Mouse (Mus musculus) G1E (cell line): ENCODE measurements around the gene Klk1b3. TPM values are rescaled to one million over a fixed set of nuclear protein-coding genes. Genes with fewer than 3 reads are reported as not detected.
"Not testable (repeated sequence)": the region's sequence is repeated elsewhere in the genome, so short reads cannot be mapped to it uniquely, and the experiment has no call there.

Source experiments
- ATAC-seq: 2 replicates; pipeline ENCODE4 v1.8.0; 2016; ENCODE audit warnings: mild to moderate bottlenecking; ENCODE audit not compliant: insufficient number of reproducible peaks, poor library complexity, low FRiP score, severe bottlenecking; ENCODE audit errors: extremely low read depth
- DNase-seq: peaks from one replicate; pipeline ENCODE4 v3.0.0; 2012; ENCODE audit warnings: low spot score
- H3K27me3 ChIP-seq: 2 replicates; pipeline ENCODE4 v1.6.1; 2012; ENCODE audit warnings: mild to moderate bottlenecking, low read length, inconsistent platforms; ENCODE audit not compliant: insufficient read depth
- H3K36me3 ChIP-seq: replicated peaks from 2 replicates; pipeline ENCODE3; 2012; ENCODE audit warnings: mild to moderate bottlenecking, inconsistent platforms
- H3K4me1 ChIP-seq: 2 replicates; pipeline ENCODE4 v1.6.1; 2012; ENCODE audit warnings: low read depth, low read length, inconsistent platforms, mixed read lengths; ENCODE audit not compliant: insufficient read depth
- H3K4me3 ChIP-seq: 2 replicates; pipeline ENCODE4 v1.5.1; 2012; ENCODE audit warnings: low read depth, mild to moderate bottlenecking, inconsistent platforms, low read length, moderate library complexity, mixed read lengths
- H3K9me3 ChIP-seq: replicated peaks from 2 replicates; pipeline ENCODE4 v1.6.1; 2012; ENCODE audit warnings: inconsistent platforms
- CTCF ChIP-seq: IDR thresholded peaks from 2 replicates; pipeline ENCODE4 v1.5.1; 2012; ENCODE audit warnings: low read depth, low read length, inconsistent platforms, mixed read lengths
- GATA1 ChIP-seq: IDR thresholded peaks from 2 replicates; pipeline ENCODE4 v1.6.1; 2012; ENCODE audit warnings: borderline replicate concordance, low read length, inconsistent platforms, mixed read lengths
- GATA2 ChIP-seq: IDR thresholded peaks from 2 replicates; pipeline ENCODE4 v1.6.1; 2012; ENCODE audit warnings: low read depth, low read length, inconsistent platforms, borderline replicate concordance
- POLR2AphosphoS5 ChIP-seq: IDR thresholded peaks from 2 replicates; pipeline ENCODE4 v1.6.1; 2012; ENCODE audit warnings: low read depth, low read length, inconsistent platforms; ENCODE audit not compliant: insufficient replicate concordance
- TAL1 ChIP-seq: conservative IDR thresholded peaks from 2 replicates; pipeline ENCODE4 v1.6.1; 2012; ENCODE audit warnings: low read depth, low read length, inconsistent platforms, mixed read lengths
- polyA plus RNA-seq: library from polyadenylated mRNA; stranded (reverse); fragments of >175 nt; gene quantifications from 2 replicates; pipeline ENCODE4 v1.2.3, GENCODE M21; 2012
- total RNA-seq, 2 experiments: library from RNA; stranded (forward) in 1 of 2; stranded (reverse) in 1 of 2; fragments of 200-1000 nt in 1 of 2; fragments of >200 nt in 1 of 2; fragmentation: Nextera tagmentation in 1 of 2; gene quantifications; 2 replicates each; pipeline ENCODE4 v1.2.3; 2014 to 2017

Klk1b3 gene
- total RNA-seq (2014; fragmentation: Nextera tagmentation) (not detected in 2 replicates), total RNA-seq (2017) (not detected in 2 replicates), polyA plus RNA-seq (not detected in 2 replicates)

GRCm38 (mm10) chr7:44197891-44198290, at the start of gene Klk1b3:
Gene Klk1b3, plus strand, starts transcription at chr7:44198191.
- no peak within 1 kb of the TSS for H3K4me3 ChIP-seq
- no peak for ATAC-seq
- DNase-seq = no peak
- no peaks in the 10 kb centered on the region for H3K4me1 ChIP-seq
- peaks cover 10% of the 10 kb centered on the region; the same call in 1 of the 2 replicates for H3K27me3 ChIP-seq
- H3K36me3 ChIP-seq = no peaks in the 10 kb centered on the region
- no peak for TF ChIP-seq CTCF
- TF ChIP-seq POLR2AphosphoS5 = no peak
- TF ChIP-seq GATA2 = no peak
- no peak for TF ChIP-seq TAL1
- TF ChIP-seq GATA1 = no peak
- H3K9me3 ChIP-seq = no peaks in the 10 kb centered on the region

DNA sequence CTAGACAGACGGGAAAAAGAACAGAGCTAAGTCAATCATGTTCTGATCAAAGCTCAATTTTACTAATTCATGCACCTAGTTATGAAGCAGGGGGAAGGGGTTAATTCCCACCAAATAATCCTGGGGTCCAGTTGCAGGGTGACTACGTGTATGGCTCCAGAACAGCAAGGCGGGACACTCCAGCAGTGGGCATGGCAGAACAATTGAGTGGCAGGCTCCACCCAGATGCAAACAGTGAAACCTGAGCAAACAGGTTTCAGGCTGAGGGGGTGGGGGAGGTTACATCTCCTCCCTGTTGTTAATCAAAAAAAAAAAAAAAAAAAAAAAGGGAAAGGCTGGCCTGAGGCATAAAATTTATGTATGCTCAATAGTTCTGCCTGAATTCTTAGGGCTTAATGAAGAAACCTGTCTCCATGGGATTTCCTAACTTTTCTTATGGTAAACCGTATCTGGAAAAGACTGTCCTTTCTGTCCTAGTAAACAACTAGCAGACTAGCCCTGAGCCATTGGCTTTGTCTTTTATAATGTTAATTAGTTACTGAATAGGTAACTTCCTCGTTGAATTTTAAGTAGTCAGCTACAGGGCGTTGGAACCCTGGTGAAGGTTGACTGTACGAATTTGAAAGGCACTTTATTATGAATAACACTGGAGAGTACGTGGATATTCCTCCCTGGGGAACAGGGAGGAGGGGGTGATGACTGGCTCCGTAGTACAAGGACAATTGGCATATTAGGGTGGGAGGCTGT, 18.5 kb upstream of the Klk1b3 start:
- DNase-seq = no peak

DNA sequence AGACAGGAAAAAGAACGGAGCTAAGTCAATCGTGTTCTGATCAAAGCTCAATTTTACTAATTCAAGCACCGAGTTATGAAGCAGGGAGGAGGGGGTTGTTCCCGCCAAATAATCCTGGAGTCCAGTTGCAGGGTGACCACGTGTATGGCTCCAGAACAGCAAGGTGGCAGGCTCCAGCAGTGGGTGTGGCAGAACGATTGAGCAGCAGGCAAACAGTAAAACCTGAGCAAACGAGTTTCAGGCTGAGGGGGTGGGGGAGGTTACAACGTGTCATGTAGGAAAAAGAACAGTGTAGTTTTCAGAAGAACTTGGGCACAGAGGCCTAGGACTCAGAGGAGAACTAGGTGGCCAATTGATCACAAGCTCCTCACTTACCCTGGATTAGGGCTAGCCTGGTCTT, 11.5 kb upstream of the Klk1b3 start:
- H3K9me3 ChIP-seq, H3K4me1 ChIP-seq, H3K4me3 ChIP-seq, ATAC-seq, DNase-seq, H3K27me3 ChIP-seq, H3K36me3 ChIP-seq: not testable (repeated sequence)

More for the DNA sequence above, 18.5 kb upstream of the Klk1b3 start:
- Histone ChIP-seq H3K4me1 (no peaks in the 10 kb centered on the region), H3K4me3 (no peak overlapping the region), H3K27me3 (0 out of 2 replicates have a peak, but pooled peaks cover 1% of the 10 kb centered on the region), H3K36me3 (no peaks in the 10 kb centered on the region), H3K9me3 (no peaks in the 10 kb centered on the region)
- TF ChIP-seq TAL1 (no peak), GATA2 (no peak), POLR2AphosphoS5 (no peak), GATA1 (no peak), CTCF (no peak)
- ATAC-seq = no peak

DNA sequence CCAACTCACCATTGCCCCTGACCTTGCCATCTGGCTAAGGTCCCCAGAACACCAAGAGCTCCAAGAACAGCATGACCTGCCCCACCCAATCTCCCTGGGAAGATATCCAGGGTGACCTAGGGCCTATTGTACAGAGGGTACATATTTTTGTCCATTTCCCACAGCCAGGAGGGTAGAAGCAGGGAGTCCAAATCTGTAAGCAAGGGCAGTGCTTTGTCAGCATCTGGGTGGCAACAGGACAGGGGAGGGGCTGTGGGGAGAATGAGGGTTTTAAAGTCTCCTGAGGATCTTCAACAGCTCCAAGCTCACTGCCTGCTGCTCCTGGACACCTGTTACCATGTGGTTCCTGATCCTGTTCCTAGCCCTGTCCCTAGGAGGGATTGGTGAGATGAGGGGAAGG, 10.1 kb upstream of the Klk1b3 start, which contains the start of gene Klk1b24:
Gene Klk1b24 (plus strand): TSS at position 301 of the 400 bp plus-strand sequence.
- not testable (repeated sequence) for ATAC-seq, H3K27me3 ChIP-seq, H3K36me3 ChIP-seq, DNase-seq, H3K9me3 ChIP-seq, H3K4me1 ChIP-seq, H3K4me3 ChIP-seq

DNA sequence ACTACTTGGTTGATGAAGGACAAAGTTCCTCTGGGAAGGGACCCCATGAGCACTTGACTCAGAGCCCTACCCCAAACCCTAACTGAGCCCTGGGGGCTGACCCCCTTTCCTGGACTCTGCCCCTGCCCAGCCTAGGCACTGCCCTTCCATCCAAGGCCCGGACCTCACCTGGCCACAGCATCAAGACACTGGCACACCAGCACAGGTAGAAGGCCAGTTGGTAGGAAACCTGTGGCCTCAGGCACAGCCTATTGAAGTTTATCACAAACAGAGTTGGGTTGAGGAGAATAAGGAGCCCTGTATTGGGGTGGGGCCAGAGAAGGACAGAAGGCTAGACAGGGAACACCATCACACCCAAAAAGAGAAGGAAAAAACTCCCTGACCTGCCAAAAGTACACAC, 4.5 kb upstream of the Klk1b3 start:
- not testable (repeated sequence) for H3K36me3 ChIP-seq, H3K27me3 ChIP-seq, H3K4me3 ChIP-seq, ATAC-seq, H3K4me1 ChIP-seq, DNase-seq, H3K9me3 ChIP-seq

DNA sequence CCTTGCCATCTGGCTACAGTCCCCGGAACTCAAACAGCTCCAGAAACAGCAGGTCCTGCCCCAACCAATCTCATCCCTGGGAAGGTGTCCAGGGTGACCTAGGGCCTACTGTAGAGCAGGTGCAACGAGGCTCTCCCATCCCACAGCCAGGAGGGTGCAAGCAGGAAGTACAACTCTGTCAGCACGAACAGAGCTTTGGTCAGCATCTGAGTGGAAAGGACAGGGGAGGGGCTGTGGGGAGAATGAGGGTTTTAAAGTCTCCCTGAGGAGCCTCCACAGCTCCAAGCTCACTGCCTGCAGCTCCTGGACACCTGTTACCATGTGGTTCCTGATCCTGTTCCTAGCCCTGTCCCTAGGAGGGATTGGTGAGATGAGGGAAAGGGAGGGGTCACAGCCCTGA, 9.1 kb downstream of the Klk1b3 start, which contains the start of gene Klk1b4:
Gene Klk1b4 (plus strand): TSS at position 301 of the 400 bp plus-strand sequence.
- ATAC-seq, H3K27me3 ChIP-seq: not testable (repeated sequence)

DNA sequence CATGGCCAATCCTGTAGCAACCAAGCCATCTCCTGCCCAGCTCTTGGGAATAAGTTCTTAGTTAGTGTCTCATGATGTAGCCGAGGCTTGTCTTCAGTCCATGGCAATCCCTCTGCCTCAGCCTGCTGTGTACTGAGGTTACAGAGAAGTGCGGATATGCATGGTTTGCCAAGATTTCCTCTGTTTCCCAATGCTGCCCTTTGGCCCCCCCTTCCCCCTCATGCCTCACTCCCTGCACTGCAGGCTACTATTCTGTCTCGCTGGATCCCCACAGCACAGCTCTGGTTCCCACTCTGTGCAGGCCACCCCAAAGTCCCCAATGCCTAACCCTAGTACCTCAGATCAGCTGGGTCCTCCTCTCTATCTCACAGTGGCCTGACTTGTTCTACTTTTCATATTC, 10.3 kb downstream of the Klk1b3 start:
- ATAC-seq (no peak), DNase-seq (no peak)
- Histone ChIP-seq H3K9me3 (no peaks in the 10 kb centered on the region), H3K4me1 (no peaks in the 10 kb centered on the region), H3K27me3 (peaks cover 3% of the 10 kb centered on the region; the same call in 1 of the 2 replicates), H3K4me3 (no peak overlapping the region), H3K36me3 (no peaks in the 10 kb centered on the region)
- TF ChIP-seq POLR2AphosphoS5 (no peak), GATA1 (no peak), TAL1 (no peak), GATA2 (no peak), CTCF (no peak)

More for the DNA sequence above, 9.1 kb downstream of the Klk1b3 start, which contains the start of gene Klk1b4:
- not testable (repeated sequence) for H3K36me3 ChIP-seq, H3K9me3 ChIP-seq, H3K4me1 ChIP-seq, DNase-seq, H3K4me3 ChIP-seq
